Mouse (Mus musculus) heart, adult 2 months (tissue): ENCODE measurements around the gene E130308A19Rik. TPM values are rescaled to one million over a fixed set of nuclear protein-coding genes. Genes with fewer than 3 reads are reported as not detected.

Experiments used
- DNase-seq, 2 experiments: peaks; one replicate each; pipeline ENCODE4 v3.0.0; 2021
- H3K27ac ChIP-seq: fragments of 200-600 bp; 2 replicates; pipeline ENCODE4 v1.8.1; 2022
- H3K27me3 ChIP-seq: fragments of 200-500 bp; 2 replicates; pipeline ENCODE4 v1.6.1; 2012; ENCODE audit warnings: mild to moderate bottlenecking, low read length, inconsistent platforms, mixed read lengths; ENCODE audit not compliant: control insufficient read depth, insufficient read depth
- H3K36me3 ChIP-seq: fragments of 200-500 bp; 2 replicates; pipeline ENCODE4 v1.6.1; 2012; ENCODE audit warnings: low read length, inconsistent platforms; ENCODE audit not compliant: control insufficient read depth, insufficient read depth
- H3K4me1 ChIP-seq: fragments of 200-500 bp; 2 replicates; pipeline ENCODE4 v1.6.1; 2011; ENCODE audit warnings: low read length; ENCODE audit not compliant: control insufficient read depth, insufficient read depth
- H3K4me3 ChIP-seq: fragments of 200-600 bp; 2 replicates; pipeline ENCODE4 v1.8.1; 2022
- H3K79me2 ChIP-seq: fragments of 200-500 bp; replicated peaks from 2 replicates; pipeline ENCODE4 v1.6.1; 2012; ENCODE audit warnings: mild to moderate bottlenecking, inconsistent platforms, low read length, moderate library complexity, mixed read lengths; ENCODE audit not compliant: control insufficient read depth, insufficient read depth
- H3K9ac ChIP-seq: fragments of 200-500 bp; 2 replicates; pipeline ENCODE4 v1.6.1; 2012; ENCODE audit warnings: low read depth, mild to moderate bottlenecking, control low read depth, inconsistent platforms, low read length, mixed read lengths
- CTCF ChIP-seq: fragments of 200-600 bp; IDR thresholded peaks from 2 replicates; pipeline ENCODE4 v1.8.1; 2022; ENCODE audit warnings: antibody characterized with exemption, mild to moderate bottlenecking, moderate library complexity
- EP300 ChIP-seq: fragments of 200-500 bp; IDR thresholded peaks from 2 replicates; pipeline ENCODE4 v1.6.1; 2011; ENCODE audit warnings: low read depth, low read length, control low read depth; ENCODE audit not compliant: insufficient read depth
- POLR2A ChIP-seq: fragments of 200-500 bp; IDR thresholded peaks from 2 replicates; pipeline ENCODE4 v1.6.1; 2011; ENCODE audit warnings: mild to moderate bottlenecking, low read depth, low read length, control low read depth; ENCODE audit not compliant: insufficient read depth
- WGBS: fragments of 180-500 bp; shearing (Covaris S2); methylation state at CpG from one replicate; pipeline ENCODE4 v1.1.7; 2018; 5-methylcytosine and 5-hydroxymethylcytosine counted together
- intact Hi-C: fragments of 180-260 bp; cut with DNase I; formaldehyde crosslinking; loops from one replicate; pipeline ENCODE4 v1.15.1; 2025
- polyA plus RNA-seq: library from polyadenylated mRNA; depleted of rRNA; stranded (reverse); fragments of >200 nt; gene quantifications from 2 replicates; pipeline ENCODE4 v1.2.3, GENCODE M21; 2012
- total RNA-seq, 2 experiments: library from RNA; stranded (reverse); gene quantifications; 2 replicates each; pipeline ENCODE4 v1.2.3; 2021

The E130308A19Rik gene
- total and polyA plus RNA-seq, 3 experiments, result 3.8 to 7.2 (median 6.5) TPM

DNA sequence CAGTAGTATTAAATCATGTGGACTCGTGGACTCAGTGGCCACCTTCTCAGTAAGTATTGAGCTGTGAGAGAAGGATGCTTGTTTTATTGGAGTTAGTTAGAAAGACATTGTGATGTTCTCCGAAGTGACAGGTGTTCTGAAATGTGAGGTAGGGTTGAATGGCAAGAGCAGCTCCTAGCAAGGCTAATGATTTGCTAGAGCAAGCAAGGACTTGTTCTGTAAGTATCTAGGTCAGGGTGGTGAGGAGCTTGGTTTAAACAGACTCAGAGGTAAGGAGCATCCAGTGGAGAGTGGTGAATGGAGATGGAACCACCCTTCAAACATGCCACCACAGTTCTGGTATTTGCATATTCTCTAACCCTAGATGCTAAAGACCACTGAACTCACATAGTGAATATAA is 16.6 kb downstream of the E130308A19Rik start:
- intact Hi-C loops, result no loop called here
- no peak for TF ChIP-seq EP300
- no peak for TF ChIP-seq POLR2A
- no peak for TF ChIP-seq CTCF
- no peak for DNase-seq
- Histone ChIP-seq H3K27ac (no peak overlapping the region), H3K9ac (no peak overlapping the region), H3K4me3 (no peak overlapping the region), H3K79me2 (peaks cover 3% of the 10 kb centered on the region; the same call in 1 of the 2 replicates), H3K4me1 (peaks cover 2% of the 10 kb centered on the region), H3K36me3 (no peaks in the 10 kb centered on the region), H3K27me3 (no peaks in the 10 kb centered on the region)
- 96% methylated on average over 2 of the region's 2 CpGs for WGBS

DNA sequence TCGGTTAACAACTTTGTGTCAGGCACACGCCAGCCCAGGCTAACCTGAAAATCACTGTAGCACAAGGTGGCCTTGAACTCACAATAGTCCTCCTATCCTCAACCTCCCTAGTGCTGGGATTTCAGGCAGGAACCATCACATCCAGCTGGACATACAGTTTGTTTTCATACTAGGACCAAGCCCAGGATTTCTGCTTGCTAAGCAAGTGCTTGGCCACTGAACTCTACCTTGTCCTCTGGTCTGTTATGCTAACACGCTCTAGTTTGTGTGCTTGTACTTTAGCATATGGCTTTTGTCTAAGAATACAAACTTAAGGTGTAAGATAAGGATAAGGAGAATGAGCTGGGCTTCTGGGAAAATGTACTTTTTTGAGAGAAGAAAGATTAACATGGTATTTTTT is 18.4 kb downstream of the E130308A19Rik start:
- no peak for TF ChIP-seq EP300
- no peak for TF ChIP-seq CTCF
- no peak for TF ChIP-seq POLR2A
- Histone ChIP-seq H3K4me3 (no peak overlapping the region), H3K79me2 (peaks cover 4% of the 10 kb centered on the region; the same call in 1 of the 2 replicates), H3K36me3 (no peaks in the 10 kb centered on the region), H3K4me1 (peaks cover 2% of the 10 kb centered on the region), H3K27ac (no peak overlapping the region), H3K27me3 (no peaks in the 10 kb centered on the region), H3K9ac (no peak overlapping the region)
- DNase-seq, result no peak
- WGBS, result 88% methylated on average over 3 of the region's 3 CpGs
- intact Hi-C loops, result no loop called here

DNA sequence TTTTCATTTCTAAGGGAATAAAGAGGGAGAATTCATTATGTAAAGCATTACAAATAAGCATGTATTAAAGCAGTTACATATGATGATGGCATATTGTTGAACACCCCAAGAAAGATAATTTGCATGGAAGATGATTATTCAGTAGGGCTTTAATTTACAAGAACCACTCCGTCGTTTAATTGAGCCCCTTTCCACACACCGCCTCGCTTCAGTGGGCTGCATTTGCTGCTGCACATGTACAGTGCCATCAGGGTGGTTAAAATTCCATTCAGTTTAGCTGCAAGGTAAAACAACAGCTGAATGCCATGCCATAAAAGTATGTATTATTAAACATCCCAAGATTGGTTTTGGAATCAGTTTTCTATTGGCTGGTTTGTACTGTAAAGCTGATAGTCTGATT is 19.0 kb downstream of the E130308A19Rik start:
- H3K9ac ChIP-seq, result no peak overlapping the region
- H3K36me3 ChIP-seq, result no peaks in the 10 kb centered on the region
- H3K4me3 ChIP-seq, result no peak overlapping the region
- WGBS, result 92% methylated on average over 4 of the region's 4 CpGs
- no peak for DNase-seq
- H3K4me1 ChIP-seq, result no peaks in the 10 kb centered on the region
- peaks cover 4% of the 10 kb centered on the region; the same call in 1 of the 2 replicates for H3K79me2 ChIP-seq
- H3K27me3 ChIP-seq, result no peaks in the 10 kb centered on the region
- intact Hi-C loops, result no loop called here
- no peak overlapping the region for H3K27ac ChIP-seq
- TF ChIP-seq EP300 (no peak), CTCF (no peak), POLR2A (no peak)

DNA sequence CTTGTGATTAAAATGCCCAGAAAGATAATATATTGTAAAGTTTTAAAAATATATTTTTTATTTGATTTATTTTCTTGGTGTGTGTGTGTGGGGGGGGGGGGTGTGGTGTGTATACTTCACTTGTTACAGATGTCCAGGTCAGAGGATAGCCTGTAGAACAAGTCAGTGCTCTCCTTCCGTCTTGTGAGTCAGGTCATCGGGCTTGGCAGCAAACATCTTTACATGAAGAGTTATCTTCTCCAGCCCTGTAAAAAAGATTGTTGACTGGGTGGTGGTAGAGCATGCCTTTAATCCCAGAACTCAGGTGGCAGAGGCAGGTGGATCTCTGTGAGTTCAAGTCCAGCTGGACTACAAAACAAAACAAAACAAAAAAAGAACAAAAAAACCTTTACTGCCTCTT is 19.6 kb downstream of the E130308A19Rik start:
- no peak for DNase-seq
- TF ChIP-seq EP300 (no peak), CTCF (no peak)
- Histone ChIP-seq H3K27ac (no peak overlapping the region), H3K4me1 (no peaks in the 10 kb centered on the region), H3K27me3 (no peaks in the 10 kb centered on the region), H3K36me3 (no peaks in the 10 kb centered on the region), H3K79me2 (peaks cover 4% of the 10 kb centered on the region; the same call in 1 of the 2 replicates), H3K9ac (no peak overlapping the region), H3K4me3 (no peak overlapping the region)
- 86% methylated on average over 2 of the region's 2 CpGs for WGBS
- intact Hi-C loops, result no loop called here

DNA sequence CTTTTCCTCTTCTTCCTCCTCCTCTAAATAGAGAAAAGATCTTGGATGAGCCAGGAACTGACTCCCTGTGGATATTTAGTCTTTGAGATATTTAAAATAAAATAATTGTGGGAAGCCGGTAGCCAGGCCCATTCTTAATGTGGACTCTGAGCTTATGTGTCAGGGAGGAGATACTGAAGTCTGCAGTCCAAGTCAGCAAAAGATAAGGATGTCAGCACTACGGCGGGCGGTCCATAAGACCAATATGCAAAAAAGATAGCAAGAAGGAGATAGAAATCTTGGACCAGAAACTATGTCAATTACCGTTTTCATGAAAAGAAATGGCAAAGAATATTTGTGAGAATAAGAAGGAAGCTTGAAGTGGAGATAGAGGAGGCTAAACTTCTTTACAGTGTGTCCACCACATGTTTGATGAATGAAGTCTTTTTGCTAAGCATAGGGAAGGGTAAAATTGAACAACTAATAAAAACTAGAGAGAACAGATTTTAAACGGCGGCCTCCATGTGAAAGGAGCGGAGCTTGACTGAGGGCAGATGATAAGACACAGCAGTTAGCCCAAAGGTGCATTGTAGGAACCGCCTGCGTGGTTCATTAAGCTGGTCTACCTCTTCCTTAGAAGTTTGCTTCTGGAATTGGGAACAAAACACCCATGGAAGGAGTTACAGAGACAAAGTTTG is 20.1 kb downstream of the E130308A19Rik start:
- no peaks in the 10 kb centered on the region; the same call in 1 of the 2 replicates for H3K4me1 ChIP-seq
- intact Hi-C loops, result no loop called here
- H3K9ac ChIP-seq, result no peak overlapping the region
- peaks cover 4% of the 10 kb centered on the region; the same call in 1 of the 2 replicates for H3K79me2 ChIP-seq
- no peaks in the 10 kb centered on the region for H3K27me3 ChIP-seq
- no peak for TF ChIP-seq POLR2A
- TF ChIP-seq EP300, result no peak
- TF ChIP-seq CTCF, result no peak
- H3K36me3 ChIP-seq, result no peaks in the 10 kb centered on the region
- no peak overlapping the region for H3K4me3 ChIP-seq
- H3K27ac ChIP-seq, result no peak overlapping the region
- 78% methylated on average over 10 of the region's 10 CpGs for WGBS
- DNase-seq, result no peak

DNA sequence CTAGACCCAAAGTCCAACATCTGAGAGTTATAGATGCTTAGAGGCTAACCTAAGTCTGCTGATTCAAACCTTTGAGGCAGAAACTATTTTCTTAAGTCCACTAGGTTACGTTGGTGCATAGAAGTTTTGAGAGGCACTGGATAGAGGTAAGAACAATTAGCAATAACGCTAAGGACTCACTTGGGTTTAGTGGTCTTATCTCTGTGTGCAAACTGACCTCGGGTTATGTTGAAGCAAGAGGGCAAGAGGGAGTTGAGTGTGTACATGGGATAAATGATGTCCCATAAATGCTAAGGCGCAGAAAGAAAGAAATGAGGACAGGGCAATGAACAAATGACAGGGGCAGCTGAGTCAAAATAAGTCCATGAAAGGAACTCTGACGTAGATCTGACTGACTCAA is 23.1 kb downstream of the E130308A19Rik start:
- H3K27me3 ChIP-seq, result no peaks in the 10 kb centered on the region
- no peak overlapping the region for H3K27ac ChIP-seq
- WGBS, result 82% methylated on average over 5 of the region's 5 CpGs
- H3K4me1 ChIP-seq, result no peaks in the 10 kb centered on the region; the same call in 1 of the 2 replicates
- no peak overlapping the region for H3K4me3 ChIP-seq
- no peak for DNase-seq
- H3K79me2 ChIP-seq, result peaks cover 2% of the 10 kb centered on the region; the same call in 1 of the 2 replicates
- no peaks in the 10 kb centered on the region for H3K36me3 ChIP-seq
- intact Hi-C loops, result no loop called here
- TF ChIP-seq EP300, result no peak
- TF ChIP-seq CTCF, result no peak
- H3K9ac ChIP-seq, result no peak overlapping the region
